Mouse (Mus musculus): ENCODE data around the gene Map3k5.

Gene Map3k5

DNA sequence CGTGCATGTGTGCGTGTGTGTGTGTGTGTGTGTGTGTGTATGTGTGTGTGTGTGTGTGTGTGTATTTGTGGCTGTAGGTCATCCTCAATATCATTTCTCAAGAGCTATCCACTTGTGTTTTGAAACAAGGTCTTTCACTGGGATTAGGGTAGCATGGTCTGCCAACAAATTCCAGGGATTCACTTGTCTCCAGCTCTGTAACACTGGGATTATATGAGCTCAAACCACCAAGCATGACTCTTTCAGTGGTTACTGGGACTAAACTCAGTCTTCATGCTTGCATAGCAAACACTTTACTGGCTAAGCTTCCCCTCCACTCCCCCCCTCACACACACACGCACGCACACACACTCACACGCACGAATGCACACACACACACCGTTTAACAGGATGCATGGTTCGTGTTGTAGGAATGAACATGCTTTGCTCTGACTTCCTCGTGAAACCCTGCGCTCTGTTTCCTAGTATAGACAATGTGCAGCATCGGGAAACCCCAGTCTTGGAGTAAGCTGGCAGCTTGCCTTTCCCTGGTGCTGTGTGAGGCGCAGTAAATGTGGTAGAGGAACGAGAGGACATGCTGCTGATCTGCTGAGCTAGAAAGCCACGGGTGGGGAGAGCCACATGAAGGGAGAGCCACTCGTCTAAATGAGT is 126.2 kb downstream of the Map3k5 start:
- peak in 1 of 2 experiments; percentile 27 for DNase-seq

DNA sequence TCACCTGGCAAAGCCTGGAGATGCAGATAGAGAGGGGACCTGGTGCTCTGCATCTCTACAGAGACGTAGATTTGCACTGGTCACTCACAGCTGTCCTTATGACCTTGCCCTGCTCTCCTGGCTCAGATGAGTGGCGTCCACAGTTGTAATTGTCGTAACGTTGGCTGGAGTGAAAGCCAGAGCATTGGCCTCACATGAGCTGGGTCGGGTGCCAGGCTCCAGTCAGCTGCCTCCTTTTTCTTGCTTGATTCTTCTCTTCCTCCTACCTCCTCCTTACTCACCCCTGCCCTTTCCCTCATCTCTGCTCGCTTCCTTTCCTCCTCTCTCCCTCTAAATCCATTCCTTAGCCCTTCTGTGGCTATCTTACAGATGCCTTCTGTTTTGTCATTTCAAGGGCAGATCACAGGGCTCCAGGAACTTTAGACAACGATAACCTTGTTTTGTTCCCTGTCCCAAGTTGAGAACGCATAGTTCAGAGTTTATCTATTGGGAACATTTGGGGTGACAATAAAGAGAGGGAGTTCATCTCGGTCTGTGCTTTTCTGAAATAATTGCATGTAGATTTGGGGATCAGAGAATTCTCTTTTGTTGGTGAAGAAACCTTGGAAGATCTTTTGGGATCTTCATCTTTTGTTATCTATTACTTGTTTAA is 130.4 kb downstream of the Map3k5 start:
- no peak for DNase-seq

DNA sequence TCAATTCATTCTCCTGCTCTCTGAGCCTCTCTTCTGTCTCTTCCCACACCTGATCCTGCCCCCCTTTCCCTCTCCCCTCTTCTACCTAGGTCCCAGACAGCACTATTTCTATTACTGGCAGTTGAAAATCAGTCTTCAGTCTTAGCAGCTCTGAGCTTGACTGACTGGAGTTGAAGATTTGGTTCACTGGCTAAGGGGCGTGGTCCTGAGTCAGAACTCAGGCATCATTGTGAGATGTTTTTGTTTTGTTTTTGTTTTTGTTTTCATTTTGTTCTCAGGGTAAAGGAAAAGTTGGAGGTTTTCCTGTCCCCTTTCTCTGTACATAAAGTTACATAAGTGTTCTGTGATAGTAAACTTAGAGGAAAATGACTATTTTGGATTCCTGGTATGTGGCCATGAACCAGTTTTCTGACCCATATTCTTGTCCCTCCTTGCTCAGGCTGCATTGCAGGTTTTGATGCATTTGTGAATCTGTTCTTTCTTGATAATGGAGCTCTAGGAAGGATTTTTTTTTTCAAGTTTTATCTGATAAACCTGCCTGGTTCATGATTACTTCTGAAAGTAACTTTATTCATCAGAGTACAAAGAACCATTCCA is 131.9 kb downstream of the Map3k5 start:
- no peak for DNase-seq

DNA sequence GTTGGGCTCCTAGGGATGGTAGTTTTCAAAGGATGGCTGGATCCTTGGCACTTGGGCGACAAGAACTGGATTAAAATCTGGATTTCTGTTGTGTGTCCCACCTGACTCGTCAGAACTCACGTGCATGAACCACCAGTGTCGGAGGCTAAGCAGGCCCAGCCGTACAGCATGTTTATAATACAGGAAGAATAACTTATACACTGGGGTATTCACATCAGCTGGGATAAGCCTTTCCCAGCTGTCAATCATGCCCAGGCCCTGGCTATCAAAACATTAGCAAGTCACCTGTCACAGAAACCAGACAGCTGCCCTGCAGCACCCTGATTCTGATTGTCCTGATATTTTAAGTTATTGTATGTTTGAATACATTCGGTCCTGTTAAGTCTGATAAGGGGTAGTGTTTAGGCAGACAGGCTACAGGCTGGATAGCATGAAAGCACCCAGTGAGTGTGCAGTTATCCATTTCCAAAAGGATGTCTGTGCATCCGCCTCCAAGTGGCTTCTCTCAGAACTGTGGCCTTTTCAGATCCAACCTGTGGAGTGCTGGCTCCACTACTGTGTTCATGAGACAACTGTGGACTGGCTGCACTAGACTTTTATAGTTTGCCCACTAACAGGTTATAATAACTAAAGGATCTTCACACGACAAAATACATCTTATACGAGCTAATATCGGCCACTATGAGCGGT is 135.6 kb downstream of the Map3k5 start:
- DNase-seq: no peak

DNA sequence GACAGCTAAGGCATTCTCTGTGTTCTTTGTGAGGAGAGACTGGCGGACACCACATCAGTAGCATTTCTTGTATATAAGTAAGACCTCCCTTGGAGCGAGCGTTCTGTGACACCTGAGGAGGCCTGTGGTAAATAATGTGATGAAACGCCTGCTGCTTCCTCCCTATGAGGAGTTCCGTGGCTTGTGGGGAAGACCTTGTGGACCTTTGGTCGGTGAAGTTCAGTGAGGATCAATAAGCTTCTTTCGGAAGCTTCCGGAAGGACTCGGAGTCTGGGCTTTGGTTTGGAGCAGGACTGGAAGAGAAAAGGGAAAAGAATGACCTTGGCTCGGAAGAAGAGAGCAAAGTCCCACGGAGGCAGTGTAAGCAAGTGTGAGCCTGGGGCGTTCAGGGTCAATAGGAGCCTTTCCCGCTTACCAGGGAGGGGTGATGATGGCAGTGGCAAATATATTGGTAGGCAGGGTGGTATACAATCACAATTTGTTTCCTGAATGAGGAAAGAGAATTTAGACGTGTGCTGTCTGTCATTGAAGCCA is 136.4 kb downstream of the Map3k5 start:
- no peak for DNase-seq

DNA sequence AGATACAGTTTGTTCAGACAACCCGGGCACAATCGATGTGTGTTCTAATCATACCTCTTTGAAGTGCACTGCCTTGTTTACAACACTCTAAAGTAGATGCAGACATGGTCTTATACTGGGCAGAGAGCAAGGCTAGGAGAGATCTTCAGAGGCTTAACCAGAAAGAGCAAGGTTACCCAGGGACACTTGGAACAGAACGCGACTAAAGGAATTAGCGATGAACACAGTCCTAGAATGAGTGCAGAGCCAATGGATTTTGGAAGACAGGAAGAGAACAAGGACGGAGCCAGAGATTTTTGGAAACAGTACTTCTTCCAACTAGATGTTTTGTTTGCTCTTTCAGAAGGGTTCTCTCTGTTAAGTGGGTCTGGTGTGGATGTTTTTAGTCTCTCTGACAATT is 137.4 kb downstream of the Map3k5 start:
- no peak for DNase-seq

DNA sequence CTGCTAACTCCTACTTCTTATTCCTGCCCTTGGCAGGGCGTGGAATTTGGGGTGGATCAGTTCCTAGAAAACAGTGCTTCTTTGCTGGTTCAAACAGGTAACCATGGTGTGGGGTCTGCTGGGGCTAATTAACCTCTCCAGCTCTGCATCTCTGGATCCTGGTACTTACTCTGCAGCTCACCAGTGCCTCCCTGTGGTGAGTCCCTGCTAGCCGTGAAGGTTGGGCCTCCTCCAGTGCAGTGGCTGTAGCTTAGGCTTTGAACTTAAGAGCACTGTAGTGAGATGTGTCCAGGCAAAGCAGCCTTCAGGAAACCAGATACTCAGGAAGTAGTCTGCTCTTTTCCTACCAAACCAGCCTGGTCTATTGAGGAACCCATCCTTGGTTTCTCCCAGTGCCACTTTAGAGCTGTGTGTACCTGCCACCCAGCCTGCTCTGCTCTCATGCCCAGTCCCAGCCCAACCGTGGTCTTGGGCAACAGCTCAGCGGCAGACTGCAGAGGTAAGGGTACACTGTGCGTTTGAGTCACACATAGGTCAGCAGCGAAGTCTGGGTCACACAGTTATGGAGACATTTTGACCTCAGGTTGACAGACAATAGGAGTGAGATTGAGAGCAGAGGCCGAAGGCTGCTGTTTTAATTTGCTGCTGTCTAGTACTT is 139.1 kb downstream of the Map3k5 start:
- peak; percentile 85 to 89 for DNase-seq

DNA sequence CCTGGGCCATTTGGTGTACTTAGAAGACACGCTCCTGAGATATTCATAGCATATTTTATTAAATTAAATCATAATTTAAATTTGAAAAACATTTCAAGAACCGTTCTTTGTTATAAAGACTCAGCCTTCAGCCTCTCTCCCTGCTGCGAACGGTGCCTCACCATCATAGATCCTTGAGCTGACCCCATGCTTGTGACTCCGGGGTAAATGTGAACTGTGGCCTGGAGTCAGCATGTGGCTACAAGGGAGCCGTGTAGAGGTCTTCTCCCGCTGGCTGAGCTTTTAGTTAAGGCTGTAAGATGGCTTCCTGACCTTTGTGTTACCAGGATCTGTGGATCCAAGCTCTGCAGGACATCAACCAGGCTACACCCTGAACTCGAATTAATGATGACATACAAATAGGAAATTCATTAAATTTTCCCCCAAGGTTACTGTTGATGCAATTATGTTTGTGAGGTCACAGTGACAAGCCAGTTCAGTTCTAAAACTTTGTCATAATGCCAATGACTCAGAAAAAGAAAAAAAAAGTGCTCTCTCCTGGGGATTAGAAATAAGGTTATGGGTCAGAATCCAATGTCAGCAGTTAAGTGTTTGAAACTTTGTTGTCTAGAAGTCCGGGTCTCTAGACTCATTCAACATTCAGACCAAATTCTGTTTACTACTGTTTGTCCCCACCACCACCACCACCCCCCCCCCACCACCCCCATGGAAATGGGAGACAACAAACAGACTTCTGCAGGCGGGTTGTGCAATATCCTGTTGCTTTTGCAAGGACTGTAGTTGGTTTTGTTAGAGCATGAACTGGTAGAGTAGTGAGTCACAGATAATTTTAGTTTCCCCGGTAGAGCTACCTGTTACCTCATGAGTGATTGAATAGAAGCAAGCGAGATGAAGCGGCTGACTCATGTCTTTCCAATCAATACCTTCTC is 142.5 kb downstream of the Map3k5 start:
- no peak for DNase-seq

DNA sequence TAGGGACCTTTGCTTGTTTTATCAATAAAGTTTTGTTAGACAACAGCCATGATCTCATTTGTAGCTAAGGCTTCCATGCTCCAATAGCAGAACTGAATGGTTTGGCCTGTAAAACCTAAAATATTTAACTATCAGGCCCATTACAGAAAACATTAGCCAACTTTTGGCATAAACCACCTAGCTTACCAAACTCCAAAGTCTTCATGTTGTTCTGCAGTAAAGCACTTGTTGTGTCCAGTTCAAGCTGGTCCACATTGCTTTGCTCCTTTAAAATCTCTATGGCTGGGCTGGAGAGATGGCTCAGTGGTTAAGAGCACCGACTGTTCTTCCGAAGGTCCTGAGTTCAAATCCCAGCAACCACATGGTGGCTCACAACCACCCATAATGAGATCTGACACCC is 144.1 kb downstream of the Map3k5 start:
- DNase-seq: no peak

DNA sequence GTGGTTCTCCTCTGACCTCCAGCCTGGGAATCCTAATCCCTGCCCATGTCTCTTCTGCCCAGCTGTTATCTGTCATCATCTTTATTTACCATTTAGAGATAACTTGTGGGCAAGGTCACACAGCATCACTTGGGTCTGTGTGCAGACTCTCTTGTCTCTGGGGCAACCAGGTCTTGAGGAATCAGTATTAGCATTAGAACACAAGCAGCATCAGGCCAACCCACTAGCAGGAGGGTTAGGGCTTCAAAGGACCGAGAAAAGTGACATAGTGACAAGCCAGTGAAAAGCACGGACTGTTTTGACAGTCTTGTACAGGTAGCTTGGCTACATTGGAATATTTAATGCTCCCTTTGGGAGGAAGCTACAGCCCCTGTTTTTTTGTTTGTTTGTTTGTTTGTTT is 153.6 kb downstream of the Map3k5 start:
- DNase-seq: no peak

DNA sequence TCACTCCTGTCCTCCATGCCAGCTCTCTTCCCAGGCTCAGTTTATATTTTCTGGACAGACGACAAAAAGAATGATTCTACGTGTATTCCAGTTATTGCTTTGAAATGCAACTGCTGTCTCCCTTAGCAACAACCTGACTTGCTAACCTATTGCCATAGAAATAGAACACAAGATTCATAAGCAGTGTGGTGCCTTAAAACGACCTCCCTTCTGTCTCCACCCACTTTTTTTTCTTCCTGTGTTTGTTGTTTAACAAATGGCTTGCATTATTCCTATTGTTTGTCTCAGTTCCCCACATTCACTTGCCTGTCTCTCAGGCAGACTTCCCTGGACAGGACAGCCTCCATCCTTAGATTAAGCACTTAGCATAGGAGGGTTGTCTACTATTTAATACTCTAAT is 154.8 kb downstream of the Map3k5 start:
- DNase-seq: no peak

DNA sequence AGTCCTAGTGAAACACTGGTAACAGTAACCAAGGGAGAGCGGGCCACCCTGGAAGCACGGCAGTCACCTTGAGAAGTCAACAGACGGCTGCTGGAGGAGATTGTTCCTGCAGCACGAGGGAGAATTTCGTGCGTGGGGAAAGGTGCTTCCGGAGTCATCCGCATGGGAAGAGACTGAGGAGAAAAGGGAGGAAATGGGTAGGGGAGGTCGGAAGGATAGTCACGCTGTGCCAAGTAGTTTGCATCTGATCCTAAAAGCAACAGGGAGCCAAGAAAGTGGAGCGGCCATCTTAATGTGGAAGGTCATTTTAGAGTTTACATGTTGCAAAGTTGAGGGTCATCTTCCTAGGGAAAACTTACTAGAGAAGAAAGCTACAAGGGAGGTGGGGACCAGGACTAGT is 155.9 kb downstream of the Map3k5 start:
- DNase-seq: no peak

DNA sequence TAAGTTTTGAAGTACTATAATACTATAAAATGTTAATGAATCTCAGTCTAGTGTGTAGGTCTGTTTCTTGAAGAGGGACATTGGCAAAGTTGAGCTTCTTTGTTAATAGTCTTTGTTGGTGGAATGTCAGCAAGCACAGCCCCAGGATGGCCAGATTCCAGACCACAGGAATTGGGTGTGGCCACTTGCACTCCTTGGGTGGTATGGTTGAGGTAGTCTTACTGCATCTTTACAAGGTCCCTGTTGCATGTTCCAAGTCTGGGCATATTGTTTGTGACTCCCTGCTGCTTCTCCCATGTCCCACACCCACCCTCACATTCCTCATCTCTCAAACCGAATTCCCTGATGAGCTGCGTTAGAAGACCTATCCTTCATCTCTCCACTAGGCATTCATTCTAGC is 157.1 kb downstream of the Map3k5 start:
- DNase-seq: no peak

DNA sequence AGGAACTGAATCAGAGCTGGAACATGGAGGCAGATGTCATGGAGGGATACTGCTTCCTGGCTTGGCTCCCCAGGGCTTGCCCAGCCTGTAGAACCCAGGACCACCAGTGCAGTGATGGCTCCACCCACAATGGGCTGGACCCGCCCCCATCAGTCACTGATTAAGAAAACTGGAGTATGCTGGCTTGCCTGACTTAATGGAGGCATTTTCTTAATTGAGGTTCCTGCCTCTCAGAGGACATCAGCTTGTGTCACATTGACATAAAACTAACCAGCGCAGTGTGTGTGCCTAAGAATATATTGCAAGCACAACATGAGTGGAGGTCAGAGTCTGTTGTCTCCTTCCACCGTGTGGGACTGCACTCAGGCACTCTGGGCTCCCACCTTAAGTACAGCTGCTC is 158.1 kb downstream of the Map3k5 start:
- no peak for DNase-seq

DNA sequence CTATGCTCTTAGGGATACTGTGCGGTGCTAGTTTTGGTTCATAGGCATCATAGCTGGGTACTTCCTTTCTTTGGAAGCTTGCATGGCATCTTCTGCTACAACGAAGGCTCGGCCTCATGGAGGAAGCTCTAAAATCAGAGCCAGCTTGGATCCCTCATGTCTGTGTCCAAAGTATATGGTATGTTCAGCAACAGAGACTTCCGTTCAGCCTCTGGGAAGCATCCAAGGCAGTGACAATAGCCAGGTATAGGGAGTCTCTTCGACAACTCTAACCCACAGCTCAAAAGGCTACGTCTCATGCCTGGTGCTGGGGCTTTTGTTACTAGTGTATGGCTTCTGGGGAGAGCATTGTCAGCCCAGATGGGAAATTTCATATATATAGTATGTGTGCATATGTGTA is 167.2 kb downstream of the Map3k5 start:
- no peak for DNase-seq

DNA sequence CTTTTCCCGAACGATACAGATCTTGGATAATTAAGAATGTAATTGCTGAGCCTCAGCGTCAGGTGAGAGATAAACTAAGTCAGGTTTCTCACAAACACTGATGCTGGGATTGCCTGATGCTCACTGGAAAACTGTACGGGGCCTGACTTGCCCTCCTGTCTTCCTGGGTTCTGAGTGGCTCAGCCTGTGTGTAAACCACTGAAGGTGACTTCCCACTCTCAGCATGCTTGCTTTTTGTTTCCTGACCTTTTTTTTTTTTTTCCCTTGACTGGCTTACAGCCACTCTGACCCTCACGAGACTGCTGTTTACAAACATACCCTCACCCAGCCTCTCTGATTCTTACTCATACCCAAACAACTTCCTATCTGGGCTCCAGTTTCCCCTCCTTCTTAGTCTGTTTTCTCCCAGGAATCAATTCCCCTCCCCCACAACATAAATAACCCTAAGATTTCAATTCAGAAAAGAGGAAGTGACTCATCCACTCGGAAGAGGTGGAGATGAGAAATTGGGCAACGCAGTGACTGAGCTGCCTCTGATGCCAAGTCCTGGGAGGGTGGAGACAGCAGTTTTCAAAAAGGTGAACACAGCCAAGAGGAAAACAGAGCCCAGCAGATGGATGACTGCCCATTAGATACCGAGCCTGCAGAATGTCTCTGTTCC is 170.1 kb downstream of the Map3k5 start:
- DNase-seq: peak; percentile 79 to 82

DNA sequence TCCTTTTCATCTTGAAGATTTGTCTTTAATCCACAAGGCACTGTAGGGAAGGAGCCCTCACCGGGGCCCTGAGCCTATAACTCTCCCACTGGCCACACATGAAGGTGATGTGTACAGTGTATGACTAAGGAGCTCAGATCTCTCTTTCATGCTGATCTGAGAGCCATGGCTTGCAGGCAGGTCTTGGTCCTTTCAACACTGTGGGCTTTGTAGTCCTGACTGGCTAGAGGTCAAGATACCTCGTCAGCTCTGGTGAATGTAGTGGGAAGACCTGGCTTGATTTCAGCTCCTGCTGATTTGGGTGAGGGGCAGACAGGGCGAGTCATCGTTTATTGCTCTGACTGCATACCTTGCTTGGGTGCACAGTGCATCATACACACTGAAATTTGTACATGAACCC is 171.3 kb downstream of the Map3k5 start:
- no peak for DNase-seq

DNA sequence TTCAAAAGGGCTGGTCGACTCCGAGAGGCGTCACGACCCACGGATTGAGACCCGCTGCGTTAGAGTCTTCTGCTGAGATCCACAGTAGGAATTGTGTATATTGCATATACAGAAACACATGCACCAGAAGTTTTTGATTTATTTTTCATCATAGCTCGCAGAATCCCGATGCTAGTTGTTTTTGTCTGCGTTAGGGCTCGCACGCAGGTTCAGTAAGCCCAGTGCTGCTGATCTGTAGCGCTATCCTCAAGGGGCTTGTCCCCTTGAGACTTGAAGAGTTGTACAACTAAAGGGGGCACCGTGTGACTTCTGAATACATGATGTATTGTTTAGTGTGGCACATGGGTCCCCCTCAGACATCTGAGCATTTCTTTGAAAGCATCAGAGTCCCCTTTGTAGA is 172.8 kb downstream of the Map3k5 start:
- no peak for DNase-seq

DNA sequence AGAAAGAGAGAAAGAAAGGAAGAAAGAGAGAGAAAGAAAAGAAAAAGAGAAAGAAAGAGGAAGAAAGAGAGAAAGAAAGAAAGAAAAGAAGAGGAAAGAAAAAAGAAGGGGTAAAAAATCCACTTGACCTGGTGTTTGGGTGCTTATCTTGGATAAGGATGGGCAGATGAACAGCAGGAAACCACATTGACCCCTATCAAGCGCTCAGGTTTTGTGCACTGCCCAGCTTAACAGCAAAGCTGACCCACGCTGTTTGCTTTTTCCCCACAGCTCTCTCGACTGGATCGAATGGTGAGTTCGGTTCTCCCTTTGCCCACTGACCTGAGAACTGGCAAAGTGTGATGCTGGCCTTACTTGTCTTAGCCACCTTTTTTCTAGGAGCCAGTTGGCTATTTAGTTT is 177.2 kb downstream of the Map3k5 start:
- no peak for DNase-seq

DNA sequence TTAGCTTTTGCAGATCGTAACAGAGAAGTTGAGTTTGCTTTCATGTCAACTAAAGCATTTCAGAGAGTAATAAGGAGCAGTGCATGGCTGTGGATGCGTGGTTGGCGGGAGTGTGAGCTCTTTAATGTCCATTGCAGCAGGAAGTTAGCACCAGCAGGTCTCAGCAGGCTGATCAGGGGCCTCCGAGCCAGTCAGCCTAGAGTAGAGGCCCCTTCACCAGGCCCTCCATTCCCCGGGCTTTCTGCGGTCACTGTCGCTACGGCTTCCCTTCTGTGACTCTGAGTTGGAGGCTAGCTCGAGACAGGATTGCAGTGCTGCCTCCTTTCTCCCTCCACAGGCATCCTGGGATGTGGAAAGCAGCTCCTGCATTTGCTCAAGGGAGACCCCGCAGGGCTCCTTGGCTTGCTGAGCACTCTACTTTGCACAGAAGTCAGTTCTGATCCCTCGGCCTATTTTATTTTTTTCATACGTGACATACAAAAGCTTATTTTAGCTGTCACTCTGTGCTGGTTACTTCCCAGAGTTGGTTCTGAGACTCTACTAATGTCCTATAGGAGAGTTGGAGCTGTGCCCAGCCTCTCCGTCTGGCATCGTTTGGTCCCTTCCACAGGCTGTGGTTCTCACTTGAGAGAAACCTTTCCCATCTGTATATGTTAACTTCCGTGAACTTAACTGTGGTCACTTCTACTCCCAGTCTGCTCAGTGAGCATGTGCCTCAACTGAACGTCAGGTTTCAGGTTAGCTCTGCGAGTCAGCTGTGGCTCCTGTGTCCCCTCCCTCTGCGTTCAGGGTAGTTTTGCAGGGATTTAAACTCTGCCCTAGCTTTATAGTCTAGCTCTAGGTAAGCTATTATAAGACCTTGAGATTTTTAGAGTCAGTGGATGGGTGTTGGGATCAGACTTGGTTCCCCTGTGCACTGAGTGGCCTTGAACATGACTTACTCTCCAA is 178.0 kb downstream of the Map3k5 start:
- peak; percentile 55 to 59 for DNase-seq
